Mouse (Mus musculus) MEL (cell line): ENCODE results near the gene Tpsb2. TPM values are rescaled to one million over a fixed set of nuclear protein-coding genes. Genes with fewer than 3 reads are reported as not detected.

Source experiments
- DNase-seq: peaks from one replicate; pipeline ENCODE4 v3.0.0; 2011; ENCODE audit warnings: low read depth, low spot score
- H3K27ac ChIP-seq: 2 replicates; pipeline ENCODE4 v1.5.1; 2012; ENCODE audit warnings: low read depth, mild to moderate bottlenecking, control low read depth, low read length, moderate library complexity; ENCODE audit not compliant: control insufficient read depth
- H3K27me3 ChIP-seq, 2 experiments: fragments of 150-350 bp in 1 of 2; sonication (generic) in 1 of 2; 2 replicates each; pipeline ENCODE4 v1.6.1; 2012; ENCODE audit warnings: low read length in 2 of 2, mild to moderate bottlenecking in 2 of 2, improper control_type of control experiment in 1 of 2, moderate library complexity in 1 of 2; ENCODE audit not compliant: insufficient read depth in 2 of 2, control insufficient read depth in 1 of 2
- H3K36me3 ChIP-seq, 2 experiments: 2 replicates each; pipeline ENCODE4 v1.6.1; 2012 to 2014; ENCODE audit warnings: low read length in 2 of 2, improper control_type of control experiment in 1 of 2, inconsistent platforms in 1 of 2, mild to moderate bottlenecking in 1 of 2; ENCODE audit not compliant: insufficient read depth in 2 of 2, control insufficient read depth in 1 of 2
- H3K4me1 ChIP-seq, 2 experiments: fragments of 150-350 bp in 1 of 2; sonication (generic) in 1 of 2; 2 replicates each; pipeline ENCODE4 v1.6.1; 2012; ENCODE audit warnings: low read length in 2 of 2, improper control_type of control experiment in 1 of 2, mild to moderate bottlenecking in 1 of 2; ENCODE audit not compliant: insufficient read depth in 2 of 2, control insufficient read depth in 1 of 2
- H3K4me3 ChIP-seq, 2 experiments: fragments of 150-350 bp in 1 of 2; sonication (generic) in 1 of 2; 2 replicates each; pipeline ENCODE4 v1.5.1; 2012; ENCODE audit warnings: low read depth in 2 of 2, low read length in 2 of 2, mild to moderate bottlenecking in 2 of 2, moderate library complexity in 2 of 2, control low read depth in 1 of 2, improper control_type of control experiment in 1 of 2; ENCODE audit not compliant: control insufficient read depth in 1 of 2, insufficient read depth in 1 of 2
- H3K79me2 ChIP-seq: 2 replicates; pipeline ENCODE4 v1.6.1; 2012; ENCODE audit warnings: mild to moderate bottlenecking, low read length, moderate library complexity; ENCODE audit not compliant: control insufficient read depth, poor library complexity, insufficient read depth
- H3K9ac ChIP-seq: 2 replicates; pipeline ENCODE4 v1.6.1; 2012; ENCODE audit warnings: low read depth, mild to moderate bottlenecking, control low read depth, low read length, moderate library complexity; ENCODE audit not compliant: control insufficient read depth, poor library complexity, severe bottlenecking
- H3K9me3 ChIP-seq: fragments of 150-350 bp; sonication (generic); replicated peaks from 2 replicates; pipeline ENCODE4 v1.6.1; 2012; ENCODE audit warnings: mild to moderate bottlenecking, low read length, improper control_type of control experiment, moderate library complexity; ENCODE audit not compliant: insufficient read depth
- BHLHE40 ChIP-seq: IDR thresholded peaks from 2 replicates; pipeline ENCODE4 v1.6.1; 2012; ENCODE audit warnings: low read depth, mild to moderate bottlenecking, inconsistent platforms, low read length, improper control_type of control experiment, borderline replicate concordance
- CHD2 ChIP-seq: IDR thresholded peaks from 2 replicates; pipeline ENCODE4 v1.6.1; 2011; ENCODE audit warnings: low read length, improper control_type of control experiment
- CTCF ChIP-seq, 3 experiments: IDR thresholded peaks in 2 of 3; conservative IDR thresholded peaks in 1 of 3; 2 replicates each; pipeline ENCODE4 v1.5.1; 2011 to 2012; ENCODE audit warnings: low read length in 3 of 3, low read depth in 2 of 3, mild to moderate bottlenecking in 2 of 3, improper control_type of control experiment in 1 of 3, inconsistent platforms in 1 of 3, mixed read lengths in 1 of 3, moderate library complexity in 1 of 3; ENCODE audit not compliant: control insufficient read depth in 1 of 3, insufficient read depth in 1 of 3, poor library complexity in 1 of 3, severe bottlenecking in 1 of 3
- E2F4 ChIP-seq: IDR thresholded peaks from 2 replicates; pipeline ENCODE4 v1.6.1; 2011; ENCODE audit warnings: low read depth, low read length, improper control_type of control experiment, borderline replicate concordance
- ELF1 ChIP-seq: IDR thresholded peaks from 2 replicates; pipeline ENCODE4 v1.6.1; 2014; ENCODE audit warnings: low read depth, mild to moderate bottlenecking, inconsistent platforms, low read length, improper control_type of control experiment, moderate library complexity
- EP300 ChIP-seq, 2 experiments: IDR thresholded peaks; 2 replicates each; pipeline ENCODE4 v1.6.1; 2011; ENCODE audit warnings: improper control_type of control experiment in 2 of 2, low read length in 2 of 2, low read depth in 1 of 2, mild to moderate bottlenecking in 1 of 2
- HCFC1 ChIP-seq: IDR thresholded peaks from 2 replicates; pipeline ENCODE4 v1.6.1; 2012; ENCODE audit warnings: low read depth, mild to moderate bottlenecking, inconsistent platforms, low read length, improper control_type of control experiment, moderate library complexity
- JUND ChIP-seq: IDR thresholded peaks from 2 replicates; pipeline ENCODE4 v1.6.1; 2011; ENCODE audit warnings: low read depth, mild to moderate bottlenecking, improper control_type of control experiment, low read length
- MAX ChIP-seq: IDR thresholded peaks from 2 replicates; pipeline ENCODE4 v1.6.1; 2011; ENCODE audit warnings: low read length, improper control_type of control experiment
- MAZ ChIP-seq: IDR thresholded peaks from 2 replicates; pipeline ENCODE4 v1.6.1; 2012; ENCODE audit warnings: low read depth, mild to moderate bottlenecking, inconsistent platforms, low read length, improper control_type of control experiment
- MEF2A ChIP-seq: IDR thresholded peaks from 2 replicates; pipeline ENCODE4 v1.6.1; 2014; ENCODE audit warnings: low read depth, mild to moderate bottlenecking, inconsistent platforms, low read length, improper control_type of control experiment; ENCODE audit not compliant: poor library complexity, insufficient replicate concordance, severe bottlenecking; ENCODE audit errors: extremely low read depth
- NELFE ChIP-seq: IDR thresholded peaks from 2 replicates; pipeline ENCODE4 v1.6.1; 2011; ENCODE audit warnings: low read depth, low read length, improper control_type of control experiment
- NRF1 ChIP-seq: IDR thresholded peaks from 2 replicates; pipeline ENCODE4 v1.6.1; 2014; ENCODE audit warnings: low read depth, mild to moderate bottlenecking, inconsistent platforms, low read length, improper control_type of control experiment, moderate library complexity; ENCODE audit not compliant: poor library complexity, insufficient read depth, severe bottlenecking
- POLR2AphosphoS2 ChIP-seq: IDR thresholded peaks from 2 replicates; pipeline ENCODE4 v1.6.1; 2011; ENCODE audit warnings: low read length, improper control_type of control experiment
- RAD21 ChIP-seq: IDR thresholded peaks from 2 replicates; pipeline ENCODE4 v1.6.1; 2011; ENCODE audit warnings: mild to moderate bottlenecking, low read depth, low read length, improper control_type of control experiment
- RCOR1 ChIP-seq: IDR thresholded peaks from 2 replicates; pipeline ENCODE4 v1.6.1; 2012; ENCODE audit warnings: low read depth, mild to moderate bottlenecking, inconsistent platforms, low read length, improper control_type of control experiment
- SIN3A ChIP-seq: IDR thresholded peaks from 2 replicates; pipeline ENCODE4 v1.6.1; 2012; ENCODE audit warnings: low read length, improper control_type of control experiment, inconsistent platforms
- SMC3 ChIP-seq: IDR thresholded peaks from 2 replicates; pipeline ENCODE4 v1.6.1; 2011; ENCODE audit warnings: low read depth, low read length, improper control_type of control experiment
- TAL1 ChIP-seq: IDR thresholded peaks from 2 replicates; pipeline ENCODE4 v1.6.1; 2012; ENCODE audit warnings: mild to moderate bottlenecking, inconsistent platforms, low read length, moderate library complexity, mixed read lengths
- UBTF ChIP-seq: IDR thresholded peaks from 2 replicates; pipeline ENCODE4 v1.6.1; 2012; ENCODE audit warnings: low read depth, mild to moderate bottlenecking, inconsistent platforms, low read length, improper control_type of control experiment, moderate library complexity, borderline replicate concordance; ENCODE audit not compliant: insufficient read depth
- ZC3H11A ChIP-seq: IDR thresholded peaks from 2 replicates; pipeline ENCODE4 v1.6.1; 2012; ENCODE audit warnings: low read depth, mild to moderate bottlenecking, inconsistent platforms, low read length, improper control_type of control experiment
- ZMIZ1 ChIP-seq: IDR thresholded peaks from 2 replicates; pipeline ENCODE4 v1.6.1; 2012; ENCODE audit warnings: low read depth, mild to moderate bottlenecking, inconsistent platforms, low read length, improper control_type of control experiment, moderate library complexity
- ZNF384 ChIP-seq: IDR thresholded peaks from 2 replicates; pipeline ENCODE4 v1.6.1; 2012; ENCODE audit warnings: low read depth, mild to moderate bottlenecking, inconsistent platforms, low read length, improper control_type of control experiment
- polyA plus RNA-seq, 2 experiments: library from polyadenylated mRNA; stranded (reverse) in 1 of 2; unstranded in 1 of 2; fragments of >175 nt in 1 of 2; fragments of >200 nt in 1 of 2; gene quantifications; 2 replicates each; pipeline versions ENCODE4 v1.2.1 to v1.2.4; 2012; ENCODE audit warnings: low replicate concordance in 2 of 2, low read depth in 1 of 2; ENCODE audit not compliant: insufficient read length in 2 of 2, insufficient read depth in 1 of 2, missing spikeins in 1 of 2
- total RNA-seq: library from RNA; depleted of rRNA; stranded (reverse); fragments of 300-350 nt; gene quantifications from 2 replicates; pipeline ENCODE4 v1.2.3, GENCODE M21; 2012

Tpsb2 gene
- total and polyA plus RNA-seq, 3 experiments = not detected

DNA sequence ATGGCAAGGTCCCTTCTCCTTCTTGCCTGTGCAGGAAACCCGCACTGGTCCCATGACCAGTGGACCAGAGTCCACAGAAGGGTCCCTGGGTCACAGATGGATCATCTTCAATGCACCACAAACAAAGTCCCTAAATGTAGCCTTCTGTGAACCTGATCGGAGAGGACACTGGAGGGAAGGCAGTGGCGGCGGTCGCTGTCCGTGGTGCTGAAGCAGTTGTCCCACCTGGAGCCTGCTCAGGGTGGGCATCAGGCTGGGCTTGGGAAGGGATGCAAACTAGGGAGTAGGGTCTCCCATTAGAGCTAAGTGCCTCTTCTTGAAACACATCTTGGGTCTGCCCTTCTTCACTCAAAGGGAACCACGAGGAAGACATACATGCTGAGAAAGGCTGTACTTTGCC is 34.3 kb downstream of the Tpsb2 start:
- H3K4me1 ChIP-seq = no peaks in the 10 kb centered on the region
- no peak overlapping the region for H3K27ac ChIP-seq
- H3K79me2 ChIP-seq = no peaks in the 10 kb centered on the region
- no peaks in the 10 kb centered on the region for H3K9me3 ChIP-seq
- no peaks in the 10 kb centered on the region for H3K36me3 ChIP-seq
- no peaks in the 10 kb centered on the region for H3K27me3 ChIP-seq
- no peak overlapping the region for H3K9ac ChIP-seq
- no peak for TF ChIP-seq POLR2AphosphoS2
- TF ChIP-seq SMC3 = no peak
- no peak for TF ChIP-seq MEF2A
- peak; percentile 52; the same call in 1 of the 2 replicates for TF ChIP-seq SIN3A
- TF ChIP-seq JUND = no peak
- no peak for TF ChIP-seq NRF1
- no peak for TF ChIP-seq RAD21
- TF ChIP-seq CHD2 = no peak
- peak; percentile 57 for DNase-seq
- H3K4me3 ChIP-seq = no peak overlapping the region

DNA sequence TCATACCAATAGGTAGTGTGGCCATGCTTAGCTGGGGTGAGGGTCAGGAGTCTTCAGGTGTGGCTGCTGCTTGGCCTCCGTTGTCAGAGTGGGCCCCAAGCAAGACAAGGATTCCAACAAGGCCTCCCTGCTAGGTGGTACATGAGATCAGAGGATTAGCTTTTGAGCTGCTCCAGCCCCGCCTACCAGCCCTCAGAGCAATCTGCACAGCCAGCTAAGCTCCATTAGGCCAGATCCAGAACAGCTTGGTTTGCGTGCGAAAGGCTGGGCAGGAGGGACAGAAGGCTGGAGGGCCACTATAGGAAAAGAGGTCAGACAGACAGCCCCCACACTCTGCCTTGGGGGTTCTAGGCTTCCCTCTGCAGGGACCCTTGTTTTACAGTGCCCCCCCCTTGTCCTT is 35.4 kb downstream of the Tpsb2 start:
- H3K79me2 ChIP-seq = no peaks in the 10 kb centered on the region
- H3K4me1 ChIP-seq = no peaks in the 10 kb centered on the region
- no peak for DNase-seq
- no peaks in the 10 kb centered on the region for H3K9me3 ChIP-seq
- TF ChIP-seq HCFC1 (no peak), MAZ (no peak), EP300 (IDR thresholded peaks at IDR 0.05; ENCODE audit: low read depth in 1 of 2, low read length in 2 of 2) (no peak), E2F4 (no peak), CTCF (IDR thresholded peaks at IDR 0.05 in 2 of 3, conservative IDR thresholded peaks at IDR 0.05 in 1 of 3; ENCODE audit: control insufficient read depth in 1 of 3, insufficient read depth in 1 of 3, low read depth in 2 of 3, low read length in 3 of 3, poor library complexity in 1 of 3, severe bottlenecking in 1 of 3) (no peak), ELF1 (no peak), BHLHE40 (no peak), TAL1 (no peak), NELFE (no peak), RAD21 (no peak), POLR2AphosphoS2 (no peak), ZC3H11A (no peak), SIN3A (no peak), UBTF (no peak), RCOR1 (no peak), MEF2A (no peak), MAX (no peak), ZMIZ1 (no peak), ZNF384 (no peak), SMC3 (no peak)
- TF ChIP-seq, all 39 proteins: peak for 0
- Histone ChIP-seq H3K36me3 (no peaks in the 10 kb centered on the region), H3K4me3 (no peak overlapping the region), H3K27ac (no peak overlapping the region), H3K27me3 (no peaks in the 10 kb centered on the region), H3K9ac (no peak overlapping the region)
